Mouse (Mus musculus) neural tube, embryonic 14.5 days (tissue): ENCODE measurements around the gene Capn10. TPM values are rescaled to one million over a fixed set of nuclear protein-coding genes. Genes with fewer than 3 reads are reported as not detected.

ENCODE experiments used
- ATAC-seq: fragments of 200-750 bp; cut with Nextera tagmentation; 2 replicates; pipeline ENCODE4 v1.8.0; 2017; ENCODE audit warnings: low read depth, mild to moderate bottlenecking, moderate TSS enrichment, moderate library complexity
- H3K27ac ChIP-seq: fragments of 300-500 bp; sonication (generic); 2 replicates; pipeline ENCODE4 v1.5.1; 2014; ENCODE audit warnings: low read depth, mild to moderate bottlenecking, control low read depth, low read length, moderate library complexity, mixed read lengths
- H3K27me3 ChIP-seq: fragments of 300-500 bp; sonication (generic); 2 replicates; pipeline ENCODE4 v1.6.1; 2014; ENCODE audit warnings: low read length; ENCODE audit not compliant: control insufficient read depth, insufficient read depth
- H3K36me3 ChIP-seq: fragments of 300-500 bp; sonication (generic); 2 replicates; pipeline ENCODE4 v1.6.1; 2014; ENCODE audit warnings: low read length, mixed read lengths; ENCODE audit not compliant: control insufficient read depth, insufficient read depth
- H3K4me1 ChIP-seq: fragments of 300-500 bp; sonication (generic); 2 replicates; pipeline ENCODE4 v1.6.1; 2014; ENCODE audit warnings: low read length; ENCODE audit not compliant: control insufficient read depth, insufficient read depth
- H3K4me2 ChIP-seq: fragments of 300-500 bp; sonication (generic); 2 replicates; pipeline ENCODE4 v1.6.1; 2014; ENCODE audit warnings: mild to moderate bottlenecking, low read depth, low read length, control low read depth
- H3K4me3 ChIP-seq: fragments of 300-500 bp; sonication (generic); 2 replicates; pipeline ENCODE4 v1.5.1; 2014; ENCODE audit warnings: low read depth, low read length, control low read depth, mixed read lengths
- H3K9ac ChIP-seq: fragments of 300-500 bp; sonication (generic); replicated peaks from 2 replicates; pipeline ENCODE4 v1.6.1; 2014; ENCODE audit warnings: low read depth, mild to moderate bottlenecking, control low read depth, low read length, mixed read lengths
- H3K9me3 ChIP-seq: fragments of 300-500 bp; sonication (generic); 2 replicates; pipeline ENCODE4 v1.6.1; 2016; ENCODE audit warnings: low read length; ENCODE audit not compliant: control insufficient read depth
- WGBS: fragments of 180-500 bp; shearing (Covaris S2); extraction: QIAGEN DNeasy Blood & Tissue Kit; methylation state at CpG from one replicate; pipeline ENCODE4 v1.1.7; 2014; 5-methylcytosine and 5-hydroxymethylcytosine counted together
- polyA plus RNA-seq: library from polyadenylated mRNA; unstranded; fragments of >200 nt; fragmentation: Nextera tagmentation; extraction: Ambion mirVana; gene quantifications from 2 replicates; pipeline ENCODE4 v1.2.1, GENCODE M21; 2014

The Capn10 gene
- polyA plus RNA-seq, 1 experiment from 2014 or later, result 58.4 TPM

GRCm38 (mm10) chr1:92935054-92935962, 1.1 kb downstream of the Capn10 start:
- WGBS, result 16% methylated on average over 10 of the region's 10 CpGs
- Histone ChIP-seq H3K9me3 (no peaks in the 10 kb centered on the region), H3K4me3 (peak overlapping the region; percentile 85), H3K4me1 (peaks cover 19% of the 10 kb centered on the region), H3K27ac (peak overlapping the region; percentile 99), H3K4me2 (peak overlapping the region; percentile 90), H3K9ac (peak overlapping the region; percentile 82), H3K36me3 (peaks cover 20% of the 10 kb centered on the region), H3K27me3 (no peaks in the 10 kb centered on the region)
- no peak for ATAC-seq

- Histone ChIP-seq H3K4me2 (peak overlapping the region; percentile 90), H3K27me3 (no peaks in the 10 kb centered on the region), H3K4me3 (peak overlapping the region; percentile 85; the same call in 1 of the 2 replicates), H3K36me3 (peaks cover 23% of the 10 kb centered on the region), H3K4me1 (peaks cover 19% of the 10 kb centered on the region), H3K27ac (no peak overlapping the region), H3K9me3 (no peaks in the 10 kb centered on the region), H3K9ac (peak overlapping the region; percentile 47; the same call in 1 of the 2 replicates)
- 49% methylated on average over 2 of the region's 2 CpGs for WGBS
- ATAC-seq, result no peak
Observed at GRCm38 (mm10) chr1:92935977-92936376, 1.8 kb downstream of the Capn10 start.

DNA sequence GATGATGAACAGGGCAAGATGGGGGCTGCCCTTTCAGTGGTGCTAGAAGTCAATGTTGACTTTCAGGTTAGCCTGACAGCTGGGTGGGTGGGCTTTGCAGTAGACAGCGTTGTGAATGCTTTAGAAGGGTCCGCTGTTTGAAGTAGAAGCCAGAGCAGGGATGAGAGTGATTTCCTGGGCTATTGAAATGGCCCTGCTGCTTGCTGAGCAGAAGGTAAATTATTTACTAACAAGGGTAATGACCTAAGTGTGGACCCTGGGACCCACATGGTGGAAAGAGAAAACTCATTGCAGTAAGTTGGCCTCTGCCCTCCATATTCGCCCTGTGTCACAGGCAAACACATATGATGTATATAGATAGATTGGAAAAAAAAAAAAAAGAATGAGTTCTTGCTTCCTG, 2.3 kb downstream of the Capn10 start:
- WGBS, result 43% methylated on average over 3 of the region's 3 CpGs
- H3K9me3 ChIP-seq, result no peaks in the 10 kb centered on the region
- no peak for ATAC-seq
- H3K4me2 ChIP-seq, result peak overlapping the region; percentile 90
- H3K4me3 ChIP-seq, result no peak overlapping the region
- no peak overlapping the region for H3K27ac ChIP-seq
- H3K27me3 ChIP-seq, result no peaks in the 10 kb centered on the region
- H3K36me3 ChIP-seq, result peaks cover 25% of the 10 kb centered on the region
- H3K9ac ChIP-seq, result no peak overlapping the region
- H3K4me1 ChIP-seq, result peaks cover 19% of the 10 kb centered on the region

- Histone ChIP-seq H3K4me1 (peaks cover 19% of the 10 kb centered on the region), H3K4me3 (no peak overlapping the region), H3K36me3 (peaks cover 35% of the 10 kb centered on the region), H3K4me2 (no peak overlapping the region), H3K9ac (no peak overlapping the region), H3K27me3 (no peaks in the 10 kb centered on the region), H3K9me3 (no peaks in the 10 kb centered on the region), H3K27ac (no peak overlapping the region)
- ATAC-seq, result no peak
- WGBS, result 100% methylated on average over 3 of the region's 3 CpGs
Observed at GRCm38 (mm10) chr1:92937797-92938196, 3.6 kb downstream of the Capn10 start.

DNA sequence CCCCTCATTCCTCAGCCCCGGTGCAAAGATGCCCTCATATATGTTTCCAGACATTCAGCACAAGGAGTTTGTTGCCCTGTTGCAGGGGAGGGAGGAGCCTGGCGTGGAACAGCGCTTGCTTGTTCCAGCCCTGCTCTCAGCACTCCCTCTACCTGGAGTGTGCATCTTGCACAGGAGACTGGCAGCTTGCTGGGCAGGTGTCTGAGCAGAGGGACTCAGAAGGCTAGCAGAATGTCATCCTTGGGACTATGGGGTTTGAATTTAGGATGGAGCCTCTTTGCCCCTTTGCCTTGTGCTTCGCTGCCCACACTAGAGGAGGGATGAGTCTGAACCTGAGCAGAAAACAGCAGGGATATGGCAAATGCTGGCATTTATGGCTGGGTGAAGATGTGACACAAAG, 5.6 kb downstream of the Capn10 start:
- no peak for ATAC-seq
- H3K27ac ChIP-seq, result no peak overlapping the region
- H3K4me3 ChIP-seq, result no peak overlapping the region
- H3K9me3 ChIP-seq, result no peaks in the 10 kb centered on the region
- H3K36me3 ChIP-seq, result peaks cover 41% of the 10 kb centered on the region
- H3K9ac ChIP-seq, result no peak overlapping the region
- H3K4me1 ChIP-seq, result peaks cover 14% of the 10 kb centered on the region
- WGBS, result 97% methylated on average over 4 of the region's 4 CpGs
- H3K4me2 ChIP-seq, result no peak overlapping the region
- no peaks in the 10 kb centered on the region for H3K27me3 ChIP-seq

DNA sequence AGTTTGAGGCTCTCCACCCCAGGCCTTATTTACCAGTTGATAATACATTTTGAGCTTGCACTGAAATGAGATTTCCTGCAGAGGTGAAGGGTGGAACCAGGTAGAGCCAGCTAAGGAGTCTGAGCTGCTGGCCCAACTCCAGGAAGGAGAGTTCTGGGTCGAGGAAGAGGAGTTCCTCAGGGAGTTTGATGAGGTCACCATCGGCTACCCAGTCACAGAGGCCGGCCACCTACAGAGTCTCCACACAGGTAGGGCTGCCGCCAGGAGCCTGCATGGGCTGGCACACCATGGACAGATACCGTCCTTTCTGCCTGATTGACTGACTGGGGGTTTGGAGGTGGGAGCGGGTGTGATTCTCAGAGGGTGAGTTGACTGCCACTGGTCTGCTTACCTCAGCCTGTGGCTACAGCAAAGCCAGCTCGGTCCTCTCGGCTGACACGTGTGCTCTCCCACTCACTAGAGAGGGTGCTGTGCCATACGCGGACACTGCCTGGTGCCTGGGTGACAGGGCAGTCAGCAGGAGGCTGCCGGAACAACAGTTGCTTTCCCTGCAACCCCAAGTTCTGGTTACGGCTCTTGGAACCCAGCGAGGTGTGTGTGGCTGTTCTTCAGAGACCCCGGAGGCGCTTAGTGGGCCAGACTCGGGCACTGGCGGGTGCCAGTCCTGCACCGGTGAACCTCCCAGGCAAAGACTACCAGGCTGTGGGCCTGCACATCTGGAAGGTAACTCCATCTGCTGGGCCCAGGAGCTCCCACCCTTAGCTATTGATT, 9.2 kb downstream of the Capn10 start:
- H3K27me3 ChIP-seq, result no peaks in the 10 kb centered on the region
- H3K4me3 ChIP-seq, result no peak overlapping the region
- no peaks in the 10 kb centered on the region for H3K4me1 ChIP-seq
- no peak overlapping the region for H3K27ac ChIP-seq
- H3K4me2 ChIP-seq, result no peak overlapping the region
- peaks cover 65% of the 10 kb centered on the region for H3K36me3 ChIP-seq
- ATAC-seq, result no peak
- no peak overlapping the region for H3K9ac ChIP-seq
- H3K9me3 ChIP-seq, result no peaks in the 10 kb centered on the region
- WGBS, result 96% methylated on average over 19 of the region's 19 CpGs

GRCm38 (mm10) chr1:92947966-92948365, 13.8 kb downstream of the Capn10 start:
- peaks cover 44% of the 10 kb centered on the region for H3K36me3 ChIP-seq
- 100% methylated on average over 3 of the region's 3 CpGs for WGBS

GRCm38 (mm10) chr1:92949426-92949825, 15.2 kb downstream of the Capn10 start:
- H3K27ac ChIP-seq, result no peak overlapping the region
- H3K4me2 ChIP-seq, result no peak overlapping the region
- H3K36me3 ChIP-seq, result peaks cover 41% of the 10 kb centered on the region
- H3K9ac ChIP-seq, result no peak overlapping the region
- no peak overlapping the region for H3K4me3 ChIP-seq
- ATAC-seq, result no peak
- no peaks in the 10 kb centered on the region for H3K27me3 ChIP-seq
- 56% methylated on average over 6 of the region's 6 CpGs for WGBS
- H3K9me3 ChIP-seq, result no peaks in the 10 kb centered on the region
- H3K4me1 ChIP-seq, result no peaks in the 10 kb centered on the region

More at GRCm38 (mm10) chr1:92947966-92948365, 13.8 kb downstream of the Capn10 start:
- ATAC-seq, result no peak
- H3K27me3 ChIP-seq, result no peaks in the 10 kb centered on the region
- H3K27ac ChIP-seq, result no peak overlapping the region
- no peak overlapping the region for H3K4me2 ChIP-seq
- no peak overlapping the region for H3K9ac ChIP-seq
- no peaks in the 10 kb centered on the region for H3K4me1 ChIP-seq
- H3K4me3 ChIP-seq, result no peak overlapping the region
- no peaks in the 10 kb centered on the region for H3K9me3 ChIP-seq

GRCm38 (mm10) chr1:92950607-92951006, 16.4 kb downstream of the Capn10 start, which contains the start of gene Gpr35:
TSS of gene Gpr35 (plus strand) at chr1:92950865.
- Histone ChIP-seq H3K27ac (no peak within 1 kb of the TSS), H3K4me2 (no peak within 1 kb of the TSS), H3K9me3 (no peaks in the 10 kb centered on the region), H3K4me3 (no peak within 1 kb of the TSS), H3K36me3 (peaks cover 30% of the 10 kb centered on the region), H3K9ac (no peak within 1 kb of the TSS), H3K27me3 (no peaks in the 10 kb centered on the region), H3K4me1 (no peaks in the 10 kb centered on the region)
- ATAC-seq, result no peak
- whole genome bisulfite sequencing, result 76% methylated on average over 5 of the region's 5 CpGs
